Mouse (Mus musculus) heart, postnatal 4 days (tissue): Measurements from ENCODE around the gene Lrrtm4. TPM values are rescaled to one million over a fixed set of nuclear protein-coding genes. Genes with fewer than 3 reads are reported as not detected.

Experiments
- DNase-seq: peaks from one replicate; pipeline ENCODE4 v3.0.0; 2021
- total RNA-seq, 2 experiments: library from RNA; stranded (reverse); gene quantifications; 2 replicates each; pipeline ENCODE4 v1.2.3; 2021

Gene Lrrtm4
- total RNA-seq, 2 experiments from 2014 or later = 0.16 TPM; not detected in 1

- DNase-seq = no peak
Observed at GRCm38 (mm10) chr6:80750769-80751168, 732.1 kb downstream of the Lrrtm4 start.

GRCm38 (mm10) chr6:80760641-80761204, 742.0 kb downstream of the Lrrtm4 start:
- DNase-seq = no peak

DNA sequence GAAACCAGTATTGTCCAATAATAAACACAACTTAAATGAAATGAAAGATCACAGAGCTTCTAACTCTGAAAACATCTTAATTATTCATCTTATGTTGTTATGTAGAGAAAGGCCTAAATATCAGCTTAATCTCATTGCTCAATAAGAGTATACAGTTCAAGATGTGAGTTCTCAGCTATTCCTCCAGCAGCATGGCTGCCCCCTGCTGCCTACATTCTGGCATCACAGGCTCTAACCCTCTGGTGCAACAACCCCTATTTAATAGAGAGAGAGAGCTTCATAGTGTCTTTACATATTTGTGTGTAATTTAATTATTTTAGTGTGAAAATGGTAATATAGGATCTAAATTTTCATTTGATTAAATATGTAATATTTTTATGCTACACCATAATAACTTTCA, 767.6 kb downstream of the Lrrtm4 start:
- no peak for DNase-seq

- no peak for DNase-seq
Observed at GRCm38 (mm10) chr6:80823753-80824152, 805.1 kb downstream of the Lrrtm4 start.

DNA sequence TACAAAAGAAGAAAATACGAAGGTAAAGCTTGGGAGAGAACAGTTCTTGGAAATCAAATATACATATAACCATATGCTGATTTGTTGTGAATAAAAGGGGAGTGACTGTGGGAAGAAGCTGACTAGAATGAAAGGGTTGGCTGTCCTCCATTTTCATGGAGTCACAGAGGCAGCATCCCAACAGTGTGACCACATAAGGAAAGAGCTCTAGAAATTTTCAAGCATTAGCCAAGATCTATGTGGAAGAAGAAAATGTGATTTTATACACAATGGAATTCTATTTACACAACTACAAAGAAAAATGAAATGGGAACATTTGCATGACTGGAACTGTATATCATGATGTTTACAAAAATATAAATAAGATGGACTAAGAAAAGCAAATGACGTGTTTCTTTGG, 821.1 kb downstream of the Lrrtm4 start:
- DNase-seq = no peak

DNA sequence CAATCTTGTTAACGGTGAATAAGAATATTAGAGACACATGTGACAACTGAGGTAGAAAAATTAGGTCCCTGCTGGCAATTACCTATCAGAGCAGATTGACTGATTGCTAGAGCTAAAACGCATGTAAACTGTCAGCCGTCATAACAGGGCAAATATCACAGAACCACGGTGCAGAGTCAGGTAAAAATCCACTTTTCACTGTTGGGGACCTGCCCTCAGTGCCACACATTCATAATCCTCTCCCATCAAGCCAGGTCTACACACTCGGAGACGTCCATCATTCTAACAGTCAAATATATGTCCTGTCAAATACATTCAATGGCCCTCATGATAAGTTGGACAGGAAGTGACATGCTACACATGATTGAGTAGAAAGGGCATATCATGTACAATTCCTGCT, 826.6 kb downstream of the Lrrtm4 start:
- no peak for DNase-seq

GRCm38 (mm10) chr6:80856910-80857543, 838.4 kb downstream of the Lrrtm4 start:
- no peak for DNase-seq

Other genes starting within 250 kb of the Lrrtm4 start
- gene Gm20594, start 201.0 kb upstream of the Lrrtm4 start, total RNA-seq = not detected